Comparison of ENCODE assay signal across 17 mouse cellular contexts in the genomic region with DNA sequence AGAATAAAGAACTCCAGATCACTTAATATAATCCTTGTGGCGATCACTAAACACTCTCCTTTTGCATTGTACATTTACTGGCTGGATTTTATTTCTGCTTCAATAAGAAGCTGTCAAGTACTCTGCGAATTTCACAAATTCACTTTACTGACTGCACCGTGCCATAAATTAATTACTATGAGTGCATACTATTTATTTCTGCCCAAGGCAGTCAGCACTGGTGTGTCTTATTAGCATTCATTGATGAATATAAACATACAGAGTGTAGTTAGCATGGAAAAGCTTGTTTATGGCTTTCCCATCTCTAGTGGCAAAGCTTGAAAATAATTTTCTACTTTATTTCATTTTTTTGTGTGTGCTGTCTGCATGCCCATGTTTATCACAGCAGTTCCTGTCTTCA.
"Had no signal": no experiment of that assay in that cellular context is flagged by ENCODE, and none has a peak within 500 bp of the region (broad histone marks: within the 10 kb centered on the region; RNA-seq: fewer than 3 reads in every experiment).

No protein-coding gene starts in this region.

- H3K27ac ChIP-seq: lung, embryonic 15.5 days; macrophage; neural tube, embryonic 12.5 days; stomach, embryonic 15.5 days; stomach, postnatal 0 days had no signal

- H3K9me3 ChIP-seq: lung, embryonic 15.5 days; neural tube, embryonic 12.5 days; stomach, embryonic 15.5 days had no signal

- H3K9ac ChIP-seq: liver, postnatal 0 days; lung, embryonic 15.5 days; neural tube, embryonic 12.5 days; stomach, embryonic 15.5 days had no signal

- H3K36me3 ChIP-seq: lung, embryonic 15.5 days; neural tube, embryonic 12.5 days; stomach, embryonic 15.5 days had no signal

- H3K27me3 ChIP-seq: lung, embryonic 15.5 days; megakaryocyte, embryonic 14.5 days; neural tube, embryonic 12.5 days; stomach, embryonic 15.5 days had no signal

- DNase-seq: liver, postnatal 0 days; lung, adult 2 months; lung, postnatal 14 days; lung, postnatal 36 days; right cerebral cortex, postnatal 14 days; thymus, adult 2 months; thymus, postnatal 25 days; thymus, postnatal 4 days had no signal

- H3K4me2 ChIP-seq: lung, embryonic 15.5 days; midbrain, embryonic 11.5 days; neural tube, embryonic 12.5 days; stomach, embryonic 15.5 days had no signal

- H3K4me1 ChIP-seq: lung, embryonic 15.5 days; megakaryocyte, embryonic 14.5 days; neural tube, embryonic 12.5 days; stomach, embryonic 15.5 days had no signal

- ATAC-seq: liver, postnatal 0 days; lung, postnatal 0 days; midbrain, embryonic 16.5 days had no signal

- H3K4me3 ChIP-seq: lung, embryonic 15.5 days; megakaryocyte, embryonic 14.5 days; neural tube, embryonic 12.5 days; stomach, embryonic 15.5 days had no signal
